Mouse (Mus musculus): Measurements from ENCODE around the gene Camta1.

- TF ChIP-seq POLR2A (IDR thresholded peaks at IDR 0.05; ENCODE audit: extremely low read depth, insufficient read depth, low read length) (no peak), CTCF (IDR thresholded peaks at IDR 0.05; ENCODE audit: low read depth, low read length) (no peak)
These were observed 250.1 kb downstream of the Camta1 start for GRCm38 (mm10) chr4:151611621-151612020.

Data from liver, adult 2 months (tissue).